ENCODE assay signal across 13 mouse cellular contexts in genomic region chr12:35799261-35799660, GRCm38 (mm10).
DNase-seq lines count a peak whose midpoint lies in the region; ATAC-seq and TF ChIP-seq lines count a peak whose summit lies in the region.
"Had no signal": no experiment of that assay in that cellular context is flagged by ENCODE, and none has a peak within 500 bp of the region (broad histone marks: within the 10 kb centered on the region; RNA-seq: fewer than 3 reads in every experiment).

No protein-coding gene starts in this region.

- no peaks in the 10 kb centered on the region for H3K27me3 ChIP-seq in hindbrain, embryonic 10.5 days (ENCODE audit: insufficient read depth, poor library complexity, severe bottlenecking)
- H3K27me3 ChIP-seq in hindbrain, postnatal 0 days (ENCODE audit: insufficient read depth, low read length) = no peaks in the 10 kb centered on the region

- no peaks in the 10 kb centered on the region for H3K9me3 ChIP-seq in hindbrain, embryonic 10.5 days
- no peaks in the 10 kb centered on the region for H3K9me3 ChIP-seq in hindbrain, postnatal 0 days (ENCODE audit: low read length)

- no peak overlapping the region for H3K4me2 ChIP-seq in hindbrain, postnatal 0 days (ENCODE audit: low read depth, low read length)

- H3K4me1 ChIP-seq in hindbrain, embryonic 10.5 days (replicated peaks) = no peaks in the 10 kb centered on the region
- no peaks in the 10 kb centered on the region for H3K4me1 ChIP-seq in hindbrain, postnatal 0 days (ENCODE audit: insufficient read depth, low read length)

- no peaks in the 10 kb centered on the region for H3K36me3 ChIP-seq in hindbrain, embryonic 10.5 days
- H3K36me3 ChIP-seq in hindbrain, postnatal 0 days (ENCODE audit: insufficient read depth, low read length) = no peaks in the 10 kb centered on the region

- peak; percentile 17 for DNase-seq in layer of hippocampus, adult 9-11 months
- DNase-seq in layer of hippocampus, adult 11-12 months (ENCODE audit: low spot score) = no peak
- DNase-seq in fat pad, adult 2 months (ENCODE audit: extremely low read depth, low read depth, low spot score) = peak; percentile 2
- peak; percentile 26 for DNase-seq in thymus, postnatal 14 days
- no peak for DNase-seq in hindbrain, embryonic 10.5 days (ENCODE audit: low spot score)
- DNase-seq in hindbrain, postnatal 0 days (ENCODE audit: low spot score) = no peak
- DNase-seq in cerebellum, postnatal 36 days = no peak
- DNase-seq: adrenal gland, postnatal 25 days; left cerebral cortex, postnatal 4 days; midbrain, embryonic 14.5 days; retina, postnatal 1 day had no signal

- no peak overlapping the region for H3K9ac ChIP-seq in hindbrain, postnatal 0 days (replicated peaks; ENCODE audit: low read length)

- TF ChIP-seq CTCF in hindbrain, postnatal 0 days (IDR thresholded peaks at IDR 0.05; ENCODE audit: low read depth) = no peak

- no peak overlapping the region for H3K27ac ChIP-seq in hindbrain, embryonic 10.5 days
- no peak overlapping the region for H3K27ac ChIP-seq in hindbrain, postnatal 0 days

- H3K4me3 ChIP-seq in hindbrain, embryonic 10.5 days = no peak overlapping the region
- H3K4me3 ChIP-seq in hindbrain, postnatal 0 days (ENCODE audit: low read length) = no peak overlapping the region

- peak; percentile 99 for ATAC-seq in megakaryocyte progenitor cell, adult 5-6 weeks (replicated peaks; ENCODE audit: poor library complexity)
- no peak for ATAC-seq in hindbrain, postnatal 0 days
- ATAC-seq: forebrain, embryonic 14.5 days had no signal

- 89% methylated on average over 2 of the region's 2 CpGs for WGBS in hindbrain, embryonic 10.5 days
- 81% methylated on average over 2 of the region's 2 CpGs for WGBS in hindbrain, postnatal 0 days

Comparison
In these comparisons a context has a peak if more than half of its experiments do, and no peak if none do; other contexts are left out.
1. DNase-seq: peak in layer of hippocampus, adult 9-11 months (single experiment), fat pad, adult 2 months (single experiment) and thymus, postnatal 14 days (single experiment); none in layer of hippocampus, adult 11-12 months (single experiment), hindbrain, embryonic 10.5 days (single experiment), hindbrain, postnatal 0 days (single experiment) and cerebellum, postnatal 36 days (0 of 2).